Mouse (Mus musculus) megakaryocyte, embryonic 14.5 days (primary cell): Measurements from ENCODE around the gene Ajm1.

ENCODE experiments used
- FLI1 ChIP-seq: IDR thresholded peaks from 2 replicates; pipeline ENCODE4 v1.6.1; 2012; ENCODE audit warnings: low read length, inconsistent platforms, mixed read lengths
- GATA1 ChIP-seq: IDR thresholded peaks from 3 replicates; pipeline ENCODE4 v1.6.1; 2012; ENCODE audit warnings: mixed read lengths, low read length, inconsistent platforms, borderline replicate concordance

DNA sequence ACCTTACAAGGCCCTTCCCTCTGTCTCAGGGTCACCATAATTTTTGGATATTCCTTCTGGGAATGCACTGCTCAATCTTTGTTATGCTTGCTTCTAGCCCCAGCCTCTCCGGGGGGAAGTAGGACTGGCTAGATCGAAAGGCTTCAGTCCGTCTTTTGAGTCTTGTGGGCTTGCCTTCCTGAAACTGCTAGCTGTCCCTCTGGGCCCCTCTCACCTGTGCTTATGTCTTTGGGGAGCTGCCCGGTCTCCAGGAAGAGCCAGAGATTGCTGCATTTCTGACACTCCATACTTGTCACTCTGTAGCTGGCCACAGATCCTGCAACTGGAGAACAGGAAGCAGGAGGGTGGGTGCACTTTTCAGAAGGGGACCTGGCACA is 39.3 kb upstream of the Ajm1 start:
- TF ChIP-seq FLI1 (no peak), GATA1 (no peak)
